Mouse (Mus musculus) left cerebral cortex, postnatal 4 days (tissue): ENCODE measurements around the gene Rbm48. TPM values are rescaled to one million over a fixed set of nuclear protein-coding genes. Genes with fewer than 3 reads are reported as not detected.
"Not testable (repeated sequence)": the region's sequence is repeated elsewhere in the genome, so short reads cannot be mapped to it uniquely, and the experiment has no call there.

Source experiments
- DNase-seq: peaks from one replicate; pipeline ENCODE4 v3.0.0-alpha.2; 2022
- intact Hi-C: fragments of 180-260 bp; cut with DNase I; formaldehyde crosslinking; loops from one replicate; pipeline ENCODE4 v1.15.1; 2025
- total RNA-seq, 2 experiments: library from RNA; stranded (reverse); gene quantifications; 2 replicates each; pipeline ENCODE4 v1.2.3; 2021

Gene Rbm48
- 10 to 100 TPM; 12.4 to 13.1 TPM for total RNA-seq

DNA sequence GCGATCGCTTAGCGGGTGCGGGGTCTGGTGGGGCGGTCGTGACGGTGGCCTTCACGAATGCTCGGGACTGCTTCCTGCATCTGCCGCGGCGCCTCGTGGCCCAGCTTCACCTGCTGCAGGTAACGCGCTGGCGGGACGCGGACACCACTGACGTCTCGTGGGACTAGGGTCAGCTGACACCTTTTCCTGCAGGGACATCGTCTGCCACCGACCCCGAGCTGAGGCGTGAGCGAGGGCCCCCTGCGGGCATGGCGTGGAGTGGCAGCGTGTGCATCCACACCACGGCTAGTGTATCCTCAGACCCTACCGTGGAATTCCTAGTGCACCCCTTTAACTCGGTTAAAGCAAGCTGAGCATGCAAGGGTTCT lies at the start of gene Rbm48:
Gene Rbm48, minus strand, starts transcription at position 187 of the 368 bp plus-strand sequence.
- peak; percentile 84 for DNase-seq
- intact Hi-C loops: no loop called here

DNA sequence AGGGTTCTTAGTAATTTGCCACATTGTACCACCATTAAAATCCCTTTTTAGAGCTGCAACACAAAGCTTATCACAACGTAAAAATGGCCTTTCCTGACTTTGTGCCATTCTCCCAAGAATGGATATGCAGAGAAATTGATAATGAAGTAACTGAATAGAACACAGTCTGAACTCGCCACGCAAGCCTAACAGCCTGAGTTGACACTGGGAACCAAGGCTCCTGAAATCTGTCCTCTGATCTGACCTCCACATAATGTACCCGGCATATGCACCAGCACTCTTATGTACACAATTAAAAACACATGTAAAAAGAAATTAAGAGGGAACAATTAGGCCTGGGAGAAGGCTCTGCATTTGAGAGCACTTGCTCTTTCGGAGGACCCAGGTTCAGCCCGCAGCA lies 48.9 kb upstream of the Rbm48 start:
- intact Hi-C loops: loop anchor here (10.0 kb wide), 1 partner anchor 159 kb away; the partner anchor contains the start of genes Ankib1 and Krit1

DNA sequence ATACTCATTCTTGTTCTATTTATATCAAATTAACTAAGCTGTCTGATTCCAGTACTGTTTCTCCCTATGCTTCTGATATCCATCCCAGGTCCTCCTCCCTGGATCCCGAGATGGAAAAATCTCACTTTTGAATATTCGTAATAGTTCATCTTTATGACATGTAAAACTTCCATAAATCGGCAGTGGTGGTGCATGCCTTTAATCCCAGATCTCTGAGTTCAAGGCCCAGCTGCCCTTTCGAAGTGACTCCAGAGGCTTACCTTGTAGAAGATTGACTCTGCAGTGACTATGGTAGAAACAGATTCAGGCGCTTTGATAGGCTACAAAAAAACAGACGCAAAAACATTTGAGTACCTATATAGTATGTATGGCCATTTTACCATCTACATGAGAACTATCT lies 48.2 kb upstream of the Rbm48 start:
- DNase-seq: no peak
- intact Hi-C loops: loop anchor here (10.0 kb wide), 1 partner anchor 160 kb away; the partner anchor contains the start of genes Ankib1 and Krit1

More for the DNA sequence above, 48.9 kb upstream of the Rbm48 start:
- no peak for DNase-seq

DNA sequence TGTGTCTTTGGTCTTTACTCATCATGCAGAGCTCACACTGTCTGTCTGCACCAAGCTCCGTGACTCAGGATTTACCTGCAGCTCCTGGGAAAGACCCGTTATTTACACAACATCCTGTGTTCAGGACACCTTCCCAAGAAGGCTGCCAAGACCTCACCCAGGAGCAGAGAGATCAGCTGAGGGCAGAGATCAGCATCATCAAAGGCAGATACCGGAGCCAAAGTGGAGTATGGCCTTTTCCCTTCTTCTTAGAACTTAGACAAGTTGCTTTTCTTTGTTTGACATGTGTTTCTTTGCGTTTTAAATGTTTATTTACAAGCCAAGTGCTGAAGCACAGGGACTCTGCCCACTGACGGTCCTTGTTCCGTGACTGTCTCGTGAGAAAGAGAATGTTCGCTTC lies 38.9 kb upstream of the Rbm48 start:
- intact Hi-C loops: no loop called here
- DNase-seq: no peak

DNA sequence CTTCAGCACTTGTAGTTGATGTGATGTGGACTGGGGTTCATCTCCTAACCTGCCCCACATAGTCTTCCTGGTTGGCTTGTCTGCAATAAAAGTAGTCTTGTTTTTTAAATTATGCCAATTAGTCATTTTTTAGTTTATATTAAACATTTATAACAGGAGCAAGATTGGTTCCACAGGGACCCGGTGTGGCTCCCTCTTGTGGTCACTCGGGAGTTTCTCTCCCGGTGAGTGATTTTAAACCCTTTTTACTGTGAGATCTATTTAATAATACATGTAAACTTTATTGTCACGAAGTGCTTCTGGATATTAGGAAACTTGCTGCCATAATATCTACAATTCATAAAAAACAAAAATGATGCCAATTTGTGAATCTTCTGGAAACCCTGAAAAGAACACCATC lies 37.6 kb upstream of the Rbm48 start:
- intact Hi-C loops: no loop called here
- no peak for DNase-seq

DNA sequence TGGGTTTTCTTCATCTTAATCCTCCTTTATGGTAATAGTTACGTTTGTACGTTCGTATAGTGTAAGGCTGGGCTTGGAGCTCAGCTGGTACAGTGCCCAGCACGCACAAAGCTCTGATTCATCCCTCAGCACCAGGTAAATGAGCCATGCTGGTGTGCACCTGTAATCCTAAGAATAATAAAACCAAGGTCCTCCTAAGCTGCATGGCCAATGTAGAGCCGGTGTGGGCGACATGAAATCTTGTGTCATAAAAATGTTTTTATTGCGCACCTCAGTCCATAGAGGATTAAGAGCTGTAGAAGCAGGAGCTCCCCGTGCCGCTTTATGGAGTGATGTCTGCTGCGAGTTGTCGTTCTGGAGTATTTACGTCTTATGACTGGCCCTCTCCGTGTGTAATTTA lies 36.9 kb upstream of the Rbm48 start:
- intact Hi-C loops: no loop called here
- no peak for DNase-seq

DNA sequence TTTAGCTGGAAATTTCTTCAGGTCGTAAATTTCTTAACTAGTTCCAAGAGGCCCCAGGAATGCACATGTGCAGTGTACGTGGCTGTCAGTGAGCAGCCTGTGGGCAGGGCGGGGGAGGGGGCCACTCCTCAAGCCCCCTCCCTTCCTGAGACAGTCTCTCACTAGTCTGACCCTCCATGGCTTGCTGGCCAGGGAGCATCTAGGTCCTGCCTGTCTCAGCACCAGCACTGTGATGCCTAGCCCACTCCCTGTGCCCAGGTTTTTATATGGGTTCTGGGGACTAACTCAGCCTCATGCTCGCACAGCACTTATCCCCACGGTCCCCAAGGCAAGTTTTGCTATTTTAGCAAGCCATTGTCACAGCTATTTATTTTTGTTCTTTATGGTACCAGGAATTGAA lies 35.9 kb upstream of the Rbm48 start:
- intact Hi-C loops: no loop called here

DNA sequence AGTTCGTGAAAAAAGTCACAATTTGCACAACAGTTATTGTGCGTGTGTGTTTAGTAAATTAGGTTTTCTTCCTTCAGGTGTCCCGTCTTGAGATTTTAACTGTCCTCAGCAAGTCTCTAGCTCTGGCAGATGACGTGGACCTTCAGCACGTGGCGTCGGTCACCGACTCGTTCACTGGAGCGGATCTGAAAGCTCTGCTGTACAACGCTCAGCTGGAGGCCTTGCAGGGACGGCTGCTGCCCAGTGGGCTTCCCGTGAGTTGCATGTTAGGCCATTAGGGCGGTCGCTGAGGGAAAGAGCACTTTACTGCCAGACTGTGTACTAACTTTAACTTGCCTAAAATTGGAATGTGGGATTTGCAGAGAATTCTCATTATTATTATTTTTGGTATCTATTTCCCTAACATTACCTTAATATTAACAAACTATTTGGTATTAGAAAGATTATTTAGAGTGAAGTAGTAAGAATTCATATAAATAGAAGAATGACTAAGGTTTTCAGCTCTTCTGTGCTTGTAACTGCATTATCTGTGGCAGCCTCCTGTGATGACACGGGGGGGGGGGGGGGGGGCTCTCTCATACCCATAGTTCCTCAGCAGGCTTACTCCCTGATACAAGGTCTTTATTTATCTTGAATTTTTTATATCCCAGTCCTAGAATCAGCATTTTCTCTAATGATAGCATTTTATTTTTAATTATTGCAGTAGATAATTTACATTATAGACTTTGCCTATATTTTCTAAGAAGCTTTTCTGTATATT lies 35.3 kb upstream of the Rbm48 start:
- intact Hi-C loops: no loop called here
- no peak for DNase-seq

More for the DNA sequence above, 35.9 kb upstream of the Rbm48 start:
- DNase-seq: no peak

DNA sequence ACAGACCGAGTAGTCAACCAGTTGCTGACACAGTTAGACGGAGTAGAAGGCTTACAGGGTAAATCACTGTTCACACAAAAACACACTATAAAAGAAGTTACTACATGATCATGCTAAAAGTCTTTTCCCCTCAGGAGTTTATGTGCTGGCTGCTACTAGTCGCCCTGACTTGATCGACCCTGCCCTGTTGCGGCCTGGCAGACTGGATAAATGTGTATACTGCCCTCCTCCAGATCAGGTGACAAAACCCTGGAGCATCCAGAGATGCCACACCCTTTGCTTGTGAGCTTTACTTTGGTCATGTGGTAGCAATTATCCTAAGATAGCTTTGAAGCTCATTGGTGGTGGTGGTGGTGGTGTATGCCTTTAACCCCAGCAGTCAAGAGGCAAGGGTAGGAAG lies 33.7 kb upstream of the Rbm48 start:
- intact Hi-C loops: no loop called here
- no peak for DNase-seq

DNA sequence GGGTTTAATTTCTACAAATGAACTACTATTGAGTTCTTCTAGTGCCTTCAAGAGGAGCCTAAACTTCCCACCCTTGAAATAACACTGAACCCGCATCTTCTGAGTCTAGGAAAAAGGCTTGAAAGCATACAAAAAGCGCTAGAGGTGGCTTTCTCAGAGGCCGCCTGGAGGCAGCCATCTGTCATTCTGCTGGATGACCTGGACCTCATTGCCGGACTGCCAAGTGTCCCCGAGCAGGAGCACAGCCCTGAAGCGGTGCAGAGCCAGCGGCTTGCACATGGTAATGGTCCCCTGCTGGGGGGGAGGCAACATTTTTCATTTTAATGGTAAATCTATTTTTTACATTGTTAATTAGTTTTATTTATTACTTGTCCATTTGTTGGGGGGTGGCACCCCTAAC lies 24.1 kb upstream of the Rbm48 start:
- intact Hi-C loops: no loop called here
- DNase-seq: peak; percentile 34

DNA sequence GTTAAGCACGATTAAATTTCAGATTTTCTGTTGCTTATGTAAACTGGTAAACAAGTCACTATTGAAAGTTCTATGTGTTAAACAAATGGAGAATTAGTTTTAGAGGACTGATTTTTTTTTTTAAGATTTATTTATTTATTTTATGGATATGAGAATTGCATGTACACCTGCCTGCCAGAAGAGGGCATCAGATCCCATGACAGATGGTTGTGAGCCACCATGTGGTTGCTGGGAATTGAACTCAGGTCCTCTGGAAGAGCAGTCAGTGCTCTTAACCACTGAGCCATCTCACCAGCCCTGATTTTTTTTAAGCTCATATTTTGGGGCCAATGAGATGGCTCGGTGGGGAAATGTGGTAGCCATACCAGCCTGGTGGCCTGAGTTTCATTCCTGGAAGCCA lies 15.4 kb upstream of the Rbm48 start:
- not testable (repeated sequence) for DNase-seq

DNA sequence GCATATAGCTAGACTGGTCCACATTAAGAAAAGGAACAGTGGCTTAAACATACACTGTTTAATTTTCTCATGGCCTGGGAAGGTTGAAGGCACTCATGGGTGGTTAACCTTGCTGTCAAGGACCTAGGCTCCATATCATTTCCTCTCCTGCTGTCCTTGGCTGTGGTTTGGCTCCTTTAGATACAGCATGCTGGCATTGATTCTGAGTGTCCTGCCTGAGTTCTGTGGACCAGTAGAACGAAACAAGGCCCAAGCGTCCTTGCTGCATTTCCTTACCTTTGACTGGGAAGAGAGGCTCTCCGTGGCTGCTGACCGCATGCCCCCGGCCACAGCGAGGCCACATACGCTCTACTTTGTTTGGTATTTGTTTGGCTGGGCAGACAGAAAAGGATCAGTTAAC lies 12.9 kb upstream of the Rbm48 start:
- no peak for DNase-seq
- intact Hi-C loops: no loop called here

More for the DNA sequence above, 15.4 kb upstream of the Rbm48 start:
- intact Hi-C loops: not testable (repeated sequence)

DNA sequence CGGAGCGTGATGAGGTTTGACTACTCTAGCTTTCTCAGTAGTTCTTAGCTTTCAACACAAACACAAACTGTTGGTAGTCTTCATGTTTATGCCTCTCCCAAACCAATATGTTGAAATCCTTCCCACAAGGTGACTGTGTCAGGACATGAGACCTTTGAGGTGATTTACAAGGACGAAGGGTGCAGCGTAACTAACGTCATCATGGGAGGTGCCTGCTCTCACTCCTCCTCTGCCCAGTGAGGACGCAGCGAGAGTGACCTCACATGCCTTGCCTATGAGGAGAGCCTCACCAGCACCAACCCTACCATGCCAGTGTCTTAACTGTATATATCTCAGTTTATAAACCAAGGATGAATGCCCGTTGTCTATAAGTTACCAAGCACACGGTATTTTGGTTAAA lies 10.7 kb upstream of the Rbm48 start:
- no peak for DNase-seq

DNA sequence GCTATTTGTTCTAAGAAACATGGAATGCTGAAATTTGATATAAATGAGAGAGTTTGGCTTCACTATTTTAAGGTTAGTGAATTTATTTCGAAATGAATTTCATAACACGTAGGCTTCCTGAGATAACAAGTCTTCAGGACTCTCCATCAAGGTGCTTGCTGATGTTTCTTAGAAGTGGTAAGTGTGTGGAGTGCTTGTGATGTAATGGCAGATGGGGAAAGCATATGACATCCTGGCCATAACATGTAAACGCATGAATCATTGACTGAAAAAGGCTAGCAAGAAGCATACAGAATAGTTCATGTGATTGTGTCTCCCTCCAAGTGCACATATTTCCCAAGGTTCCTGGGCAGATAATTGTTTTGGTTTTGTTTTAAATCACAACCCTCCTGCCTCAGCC lies 4.4 kb upstream of the Rbm48 start:
- intact Hi-C loops: no loop called here
- no peak for DNase-seq

More for the DNA sequence above, 10.7 kb upstream of the Rbm48 start:
- intact Hi-C loops: no loop called here

DNA sequence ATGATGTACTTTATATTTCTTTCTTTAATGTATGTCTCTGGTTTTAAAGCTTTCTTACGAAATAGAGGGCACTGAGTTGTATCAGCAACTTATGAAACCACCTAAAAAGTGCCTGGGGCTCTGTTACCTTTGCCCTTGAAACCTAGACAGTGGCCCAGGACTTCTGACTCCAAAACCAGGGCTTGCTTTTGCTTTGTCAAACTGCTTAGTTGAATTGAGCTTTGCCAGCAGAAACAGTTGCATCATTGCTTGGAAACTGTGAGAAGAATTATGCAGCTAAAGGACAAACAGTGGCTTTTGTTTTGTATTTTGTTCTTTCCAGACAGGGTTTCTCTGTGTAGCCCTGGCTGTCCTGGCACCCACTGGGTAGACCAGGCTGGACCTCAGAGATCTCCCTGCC lies 3.9 kb upstream of the Rbm48 start:
- DNase-seq: no peak
- intact Hi-C loops: no loop called here

DNA sequence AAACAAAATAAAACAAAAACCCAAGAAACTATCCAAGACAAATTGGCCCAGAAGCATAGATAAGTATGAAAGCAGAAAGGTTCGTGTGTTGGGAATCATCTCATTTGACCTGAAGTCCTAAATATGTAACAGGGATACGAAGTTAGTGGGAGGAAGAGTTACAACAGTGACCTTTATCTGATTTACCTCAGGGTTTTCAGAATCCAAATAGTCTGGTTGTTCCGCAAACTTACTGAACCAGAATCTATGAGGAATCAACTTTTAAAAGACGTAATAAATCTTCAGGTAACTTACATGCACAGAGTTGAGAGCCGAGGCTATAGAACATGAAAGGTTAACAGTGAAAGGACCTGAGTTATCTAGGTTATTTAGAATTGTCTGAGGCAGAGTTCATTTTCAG lies 2.4 kb upstream of the Rbm48 start:
- intact Hi-C loops: no loop called here
- no peak for DNase-seq

DNA sequence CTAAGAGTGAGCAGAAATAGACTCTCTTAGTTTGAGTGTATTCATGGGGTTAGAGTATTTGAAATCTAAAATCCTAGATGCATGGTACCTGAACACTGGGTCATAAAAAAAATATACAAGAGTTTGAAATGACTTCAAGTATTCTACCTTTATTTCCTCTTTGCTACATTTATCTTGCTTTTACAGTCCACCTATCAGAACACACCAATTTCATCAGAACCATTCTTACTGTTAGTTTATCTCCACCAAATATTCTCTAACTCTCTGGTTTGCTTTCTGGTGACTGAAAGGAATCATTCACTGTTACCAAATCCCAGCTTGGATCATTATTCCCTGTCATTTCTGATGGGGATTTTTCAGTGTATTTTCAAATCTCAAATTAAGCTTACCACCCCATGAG lies 786 bp upstream of the Rbm48 start:
- DNase-seq: no peak
- intact Hi-C loops: no loop called here

DNA sequence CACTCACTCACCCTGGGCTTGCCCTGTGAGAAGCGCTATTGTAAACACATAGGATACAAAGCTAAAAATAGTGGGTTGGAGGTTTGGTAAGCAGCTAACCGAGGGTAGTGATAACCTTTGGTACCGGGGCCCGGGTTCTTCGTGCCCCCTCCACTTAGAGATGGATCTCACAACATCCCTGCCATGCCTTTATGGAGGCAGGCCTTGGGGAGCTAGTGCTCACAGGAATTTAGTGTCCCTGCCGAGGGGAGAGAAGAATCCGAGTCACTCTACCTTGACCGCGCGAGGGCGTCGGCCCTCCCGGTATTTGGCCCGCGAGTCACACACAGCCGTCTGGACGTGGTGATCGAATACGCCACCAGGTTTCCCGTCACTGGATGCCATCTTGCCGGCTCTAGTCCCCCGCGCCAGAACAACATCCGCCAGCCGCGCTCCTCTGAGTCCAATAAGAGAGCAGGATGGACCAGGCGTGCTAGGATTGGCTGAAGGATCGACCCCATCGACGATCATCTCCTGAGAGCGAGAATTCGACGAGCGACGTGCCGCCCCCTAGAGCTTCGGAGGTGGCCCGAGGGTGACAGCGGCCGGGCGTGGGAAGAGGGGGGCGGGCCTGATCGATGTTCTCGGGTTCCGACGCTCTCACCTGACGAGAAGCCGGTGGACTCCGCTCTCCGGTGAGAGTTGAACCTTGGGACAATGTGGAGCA lies 539 bp downstream of the Rbm48 start, which contains the start of gene Pex1:
Gene Pex1, plus strand, starts transcription at position 374 of the 706 bp plus-strand sequence.
- intact Hi-C loops: no loop called here

DNA sequence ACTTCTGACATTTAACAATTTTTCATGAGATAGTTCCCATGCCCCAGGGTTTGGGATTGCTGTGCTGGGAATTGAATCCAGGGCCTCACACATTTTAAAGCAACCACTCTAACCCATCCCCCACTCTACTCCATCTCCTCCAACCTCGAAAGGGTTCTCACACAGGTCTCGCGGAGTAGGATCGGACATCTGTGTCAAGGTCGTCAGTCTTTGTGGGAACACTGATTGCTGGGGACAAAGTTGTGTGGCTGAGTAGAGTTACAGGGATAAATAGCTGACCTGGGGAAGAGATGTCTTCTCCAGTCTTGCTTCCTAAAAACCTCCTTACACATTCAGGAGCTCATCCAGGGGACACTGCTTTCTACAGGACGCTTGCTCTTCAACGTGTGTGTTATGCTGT lies 17.3 kb downstream of the Rbm48 start:
- DNase-seq: no peak
- intact Hi-C loops: no loop called here

More for the DNA sequence above, 539 bp downstream of the Rbm48 start, which contains the start of gene Pex1:
- DNase-seq: peak; percentile 95

DNA sequence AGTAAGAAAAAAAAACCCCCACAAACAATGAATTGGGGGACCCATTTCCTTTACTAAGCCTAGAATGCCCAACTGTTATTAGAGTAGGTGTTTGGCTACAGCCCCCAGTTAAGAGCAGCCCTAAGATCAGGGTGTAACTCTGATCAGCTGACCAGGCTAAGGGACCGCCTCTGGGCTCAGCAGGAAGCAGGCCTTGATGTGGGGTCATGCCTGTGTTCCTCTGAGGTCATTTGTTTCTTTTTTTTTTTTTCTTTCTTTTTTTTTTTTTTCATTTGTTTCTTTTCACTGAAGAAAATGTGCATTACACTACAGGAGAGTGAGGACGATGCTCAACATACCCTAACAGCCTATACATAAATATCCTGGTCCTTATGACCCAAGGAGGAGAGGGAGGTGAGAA lies 18.4 kb downstream of the Rbm48 start:
- intact Hi-C loops: no loop called here
- DNase-seq: no peak

DNA sequence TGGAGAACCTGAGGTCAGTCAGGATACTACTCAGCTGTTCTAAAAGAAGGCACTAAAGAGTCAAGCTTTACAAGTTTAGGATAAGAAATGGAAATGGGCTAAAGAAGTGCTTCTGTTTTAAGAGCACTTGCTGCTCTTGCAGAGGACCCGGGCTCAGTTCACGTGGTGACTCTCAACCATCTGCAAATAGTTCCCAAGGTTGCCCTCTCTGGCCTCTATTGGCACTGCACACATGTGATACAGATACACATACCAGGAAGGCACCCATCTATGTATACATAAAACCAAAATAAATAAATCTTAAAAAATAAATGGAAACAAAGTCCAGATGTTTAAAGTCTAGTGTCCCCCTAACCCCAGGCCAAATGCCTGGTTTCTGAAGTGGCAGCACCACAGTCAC lies 21.6 kb downstream of the Rbm48 start:
- intact Hi-C loops: no loop called here
- no peak for DNase-seq

DNA sequence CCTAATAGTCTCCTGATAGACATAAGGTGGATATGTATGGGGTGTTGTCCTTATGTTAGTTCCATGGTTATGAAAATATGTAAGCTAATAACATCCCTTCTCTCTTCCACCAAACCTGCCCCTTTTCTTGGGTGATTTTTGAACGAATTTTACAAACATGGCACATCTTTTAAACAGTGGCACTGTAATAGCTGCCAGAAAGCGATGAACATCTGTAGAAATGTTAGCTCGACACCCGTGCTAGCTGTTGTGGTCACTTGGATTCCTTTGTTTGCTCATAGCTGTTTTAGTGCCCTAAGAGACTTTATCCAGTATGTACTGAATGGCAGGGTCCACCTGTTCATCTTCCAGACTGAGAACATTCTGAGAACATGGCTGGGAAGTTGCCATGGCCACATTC lies 25.1 kb downstream of the Rbm48 start, which contains the start of gene 1700109H08Rik:
Gene 1700109H08Rik, plus strand, starts transcription at position 301 of the 400 bp plus-strand sequence.
- no peak for DNase-seq

More for the DNA sequence above, 25.1 kb downstream of the Rbm48 start, which contains the start of gene 1700109H08Rik:
- intact Hi-C loops: no loop called here
